Mouse (Mus musculus) embryonic facial prominence, embryonic 13.5 days (tissue): Measurements from ENCODE around the gene Wfdc3. TPM values are rescaled to one million over a fixed set of nuclear protein-coding genes. Genes with fewer than 3 reads are reported as not detected.

ENCODE experiments used
- ATAC-seq: fragments of 200-750 bp; cut with Nextera tagmentation; 2 replicates; pipeline ENCODE4 v1.8.0; 2017; ENCODE audit warnings: low read depth; ENCODE audit not compliant: insufficient number of reproducible peaks, insufficient read depth, low FRiP score, low TSS enrichment
- H3K27ac ChIP-seq: fragments of 300-500 bp; sonication (generic); 2 replicates; pipeline ENCODE4 v1.5.1; 2015; ENCODE audit warnings: moderate library complexity, mild to moderate bottlenecking, inconsistent platforms
- H3K27me3 ChIP-seq: fragments of 300-500 bp; sonication (generic); 2 replicates; pipeline ENCODE4 v1.6.1; 2015; ENCODE audit warnings: mild to moderate bottlenecking, inconsistent platforms
- H3K36me3 ChIP-seq: fragments of 300-500 bp; sonication (generic); 2 replicates; pipeline ENCODE4 v1.6.1; 2015; ENCODE audit warnings: mild to moderate bottlenecking, inconsistent platforms
- H3K4me1 ChIP-seq: fragments of 300-500 bp; sonication (generic); 2 replicates; pipeline ENCODE4 v1.6.1; 2015; ENCODE audit warnings: inconsistent platforms
- H3K4me2 ChIP-seq: fragments of 300-500 bp; sonication (generic); 2 replicates; pipeline ENCODE4 v1.6.1; 2015; ENCODE audit warnings: moderate library complexity, mild to moderate bottlenecking, inconsistent platforms
- H3K4me3 ChIP-seq: fragments of 300-500 bp; sonication (generic); 2 replicates; pipeline ENCODE4 v1.5.1; 2015; ENCODE audit warnings: mild to moderate bottlenecking, inconsistent platforms
- H3K9ac ChIP-seq: fragments of 300-500 bp; sonication (generic); 2 replicates; pipeline ENCODE4 v1.6.1; 2015; ENCODE audit warnings: mild to moderate bottlenecking, inconsistent platforms
- H3K9me3 ChIP-seq: fragments of 300-500 bp; sonication (generic); 2 replicates; pipeline ENCODE4 v1.6.1; 2016; ENCODE audit warnings: inconsistent platforms
- WGBS: fragments of 180-500 bp; shearing (Covaris S2); methylation state at CpG from one replicate; pipeline ENCODE4 v1.1.7; 2015; ENCODE audit warnings: mixed read lengths; 5-methylcytosine and 5-hydroxymethylcytosine counted together
- polyA plus RNA-seq: library from polyadenylated mRNA; unstranded; fragments of >200 nt; fragmentation: Nextera tagmentation; extraction: Ambion mirVana; gene quantifications from 2 replicates; pipeline ENCODE4 v1.2.1, GENCODE M21; 2015

Gene Wfdc3
- polyA plus RNA-seq, 1 experiment from 2014 or later, result 0.93 TPM

- Histone ChIP-seq H3K4me2 (no peak within 1 kb of the TSS), H3K9ac (no peak within 1 kb of the TSS), H3K27ac (no peak within 1 kb of the TSS), H3K4me3 (no peak within 1 kb of the TSS), H3K9me3 (no peaks in the 10 kb centered on the region), H3K27me3 (no peaks in the 10 kb centered on the region), H3K36me3 (no peaks in the 10 kb centered on the region), H3K4me1 (no peaks in the 10 kb centered on the region)
- no peak for ATAC-seq
- 61% methylated on average over 3 of the region's 3 CpGs for WGBS
These were observed 60.9 kb downstream of the Wfdc3 start, which contains the start of gene Wfdc13 for GRCm38 (mm10) chr2:164684807-164685206. Gene Wfdc13, plus strand, starts transcription at chr2:164685107.

Other genes with a start within 250 kb of the Wfdc3 start
- 49.6 and 52.6 TPM in 2 replicates for gene Pigt, start 248.4 kb downstream of the Wfdc3 start, polyA plus RNA-seq
- 46.5 and 53.4 TPM in 2 replicates for gene Wfdc2, start 183.5 kb downstream of the Wfdc3 start, polyA plus RNA-seq
- gene Spint3, start 172.5 kb downstream of the Wfdc3 start, polyA plus RNA-seq, result not detected in 2 replicates
- 0.80 TPM in 1 of 2 replicates, not detected in the other for gene Wfdc6a, start 160.5 kb downstream of the Wfdc3 start, polyA plus RNA-seq
- not detected in 2 replicates for gene Eppin, start 152.3 kb downstream of the Wfdc3 start, polyA plus RNA-seq
- gene Wfdc6b, start 132.4 kb downstream of the Wfdc3 start, polyA plus RNA-seq, result not detected in 2 replicates
- gene Wfdc8, start 132.3 kb downstream of the Wfdc3 start, polyA plus RNA-seq, result not detected in 2 replicates
- not detected in 2 replicates for gene Wfdc16, start 107.1 kb downstream of the Wfdc3 start, polyA plus RNA-seq
- 0.89 TPM in 1 of 2 replicates, not detected in the other for gene Wfdc10, start 89.9 kb downstream of the Wfdc3 start, polyA plus RNA-seq
- gene Wfdc9, start 89.3 kb downstream of the Wfdc3 start, polyA plus RNA-seq, result not detected in 2 replicates
- not detected in 2 replicates for gene Wfdc11, start 71.8 kb downstream of the Wfdc3 start, polyA plus RNA-seq
- not detected in 2 replicates for gene Wfdc13, start 60.8 kb downstream of the Wfdc3 start, polyA plus RNA-seq
- gene Spint4, start 47.4 kb downstream of the Wfdc3 start, polyA plus RNA-seq, result not detected in 2 replicates
- gene Spint5, start 30.6 kb downstream of the Wfdc3 start, polyA plus RNA-seq, result not detected in 2 replicates
- gene Dnttip1, start 52 bp upstream of the Wfdc3 start, polyA plus RNA-seq, result 79.6 and 83.1 TPM in 2 replicates
- gene Ube2c, start 24.0 kb upstream of the Wfdc3 start, polyA plus RNA-seq, result 410 and 448 TPM in 2 replicates
- 16.7 and 17.2 TPM in 2 replicates for gene Tnnc2, start 34.0 kb upstream of the Wfdc3 start, polyA plus RNA-seq
- gene Snx21, start 39.9 kb upstream of the Wfdc3 start, polyA plus RNA-seq, result 23.4 and 25.0 TPM in 2 replicates
- 18.4 and 19.5 TPM in 2 replicates for gene Acot8, start 59.0 kb upstream of the Wfdc3 start, polyA plus RNA-seq
- gene Zswim3, start 59.2 kb upstream of the Wfdc3 start, polyA plus RNA-seq, result 7.0 and 7.9 TPM in 2 replicates
- 17.7 and 20.3 TPM in 2 replicates for gene Zswim1, start 76.8 kb upstream of the Wfdc3 start, polyA plus RNA-seq
- not detected in 2 replicates for gene Spata25, start 82.6 kb upstream of the Wfdc3 start, polyA plus RNA-seq
- gene Ctsa, start 86.9 kb upstream of the Wfdc3 start, polyA plus RNA-seq, result 129 and 139 TPM in 2 replicates
- 8.4 and 9.0 TPM in 2 replicates for gene Neurl2, start 87.5 kb upstream of the Wfdc3 start, polyA plus RNA-seq
- gene Pltp, start 111.8 kb upstream of the Wfdc3 start, polyA plus RNA-seq, result 67.4 and 69.8 TPM in 2 replicates
- gene Pcif1, start 133.4 kb upstream of the Wfdc3 start, polyA plus RNA-seq, result 78.4 and 78.8 TPM in 2 replicates
- gene Zfp335, start 165.8 kb upstream of the Wfdc3 start, polyA plus RNA-seq, result 15.5 and 16.1 TPM in 2 replicates
- 16.6 and 23.8 TPM in 2 replicates for gene Mmp9, start 194.8 kb upstream of the Wfdc3 start, polyA plus RNA-seq
- gene Slc12a5, start 214.9 kb upstream of the Wfdc3 start, polyA plus RNA-seq, result 1.0 and 2.9 TPM in 2 replicates